Mouse (Mus musculus): ENCODE measurements around the gene Fam71f1. TPM values are rescaled to one million over a fixed set of nuclear protein-coding genes. Genes with fewer than 3 reads are reported as not detected.

The Fam71f1 gene
- not detected in 2 replicates for polyA plus RNA-seq (2014; fragmentation: Nextera tagmentation; extraction: Ambion mirVana)

GRCm38 (mm10) chr6:29318879-29319278, at the start of gene Fam71f1:
Gene Fam71f1 (plus strand): TSS chr6:29319140.
- no peaks in the 10 kb centered on the region for H3K4me1 ChIP-seq (ENCODE audit: control insufficient read depth, insufficient read depth, low read length)
- no peak for ATAC-seq (replicated peaks; ENCODE audit: insufficient number of reproducible peaks, low FRiP score, low TSS enrichment, low read depth)
- no peaks in the 10 kb centered on the region for H3K27me3 ChIP-seq (ENCODE audit: control insufficient read depth, insufficient read depth, low read length)
- no peak within 1 kb of the TSS for H3K9ac ChIP-seq (replicated peaks; ENCODE audit: low read length)
- no peaks in the 10 kb centered on the region for H3K9me3 ChIP-seq (replicated peaks; ENCODE audit: control insufficient read depth, low read length)
- no peak within 1 kb of the TSS for H3K4me2 ChIP-seq (ENCODE audit: low read depth, low read length)
- DNase-seq (ENCODE audit: low spot score) = no peak
- WGBS = 58% methylated on average over 5 of the region's 5 CpGs
- H3K27ac ChIP-seq (replicated peaks; ENCODE audit: low read depth, low read length) = no peak within 1 kb of the TSS
- no peak within 1 kb of the TSS for H3K4me3 ChIP-seq (ENCODE audit: low read depth, low read length)
- H3K36me3 ChIP-seq (replicated peaks; ENCODE audit: control insufficient read depth, insufficient read depth, low read depth, low read length) = no peaks in the 10 kb centered on the region

DNA sequence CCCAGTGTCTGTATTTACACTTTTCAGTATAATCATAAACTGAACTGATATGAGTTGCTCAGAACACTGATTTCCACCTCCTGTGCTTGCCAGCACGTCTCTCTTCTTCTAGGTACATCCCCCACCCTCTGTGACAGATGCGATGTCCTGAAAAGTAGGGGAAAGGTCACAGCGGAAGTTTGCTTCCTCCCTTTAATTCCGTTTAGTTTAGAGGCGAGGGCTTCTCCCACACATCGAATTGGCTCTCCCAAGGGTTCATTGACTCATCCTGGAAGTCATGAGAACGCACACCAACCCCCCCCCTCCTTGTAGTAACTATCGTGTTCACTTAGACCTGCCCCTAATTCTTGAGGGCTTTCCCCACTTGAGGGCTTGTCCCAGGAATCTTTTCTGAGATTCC, 48.0 kb upstream of the Fam71f1 start:
- Histone ChIP-seq H3K4me3 (ENCODE audit: low read depth, low read length) (no peak overlapping the region), H3K9ac (replicated peaks; ENCODE audit: low read length) (no peak overlapping the region), H3K4me1 (ENCODE audit: control insufficient read depth, insufficient read depth, low read length) (no peaks in the 10 kb centered on the region), H3K9me3 (replicated peaks; ENCODE audit: control insufficient read depth, low read length) (no peaks in the 10 kb centered on the region), H3K27ac (replicated peaks; ENCODE audit: low read depth, low read length) (no peak overlapping the region), H3K36me3 (replicated peaks; ENCODE audit: control insufficient read depth, insufficient read depth, low read depth, low read length) (peaks cover 4% of the 10 kb centered on the region), H3K4me2 (ENCODE audit: low read depth, low read length) (no peak overlapping the region), H3K27me3 (ENCODE audit: control insufficient read depth, insufficient read depth, low read length) (no peaks in the 10 kb centered on the region)
- no peak for ATAC-seq (replicated peaks; ENCODE audit: insufficient number of reproducible peaks, low FRiP score, low TSS enrichment, low read depth)
- 8% methylated on average over 8 of the region's 8 CpGs for WGBS
- no peak for DNase-seq (ENCODE audit: low spot score)

DNA sequence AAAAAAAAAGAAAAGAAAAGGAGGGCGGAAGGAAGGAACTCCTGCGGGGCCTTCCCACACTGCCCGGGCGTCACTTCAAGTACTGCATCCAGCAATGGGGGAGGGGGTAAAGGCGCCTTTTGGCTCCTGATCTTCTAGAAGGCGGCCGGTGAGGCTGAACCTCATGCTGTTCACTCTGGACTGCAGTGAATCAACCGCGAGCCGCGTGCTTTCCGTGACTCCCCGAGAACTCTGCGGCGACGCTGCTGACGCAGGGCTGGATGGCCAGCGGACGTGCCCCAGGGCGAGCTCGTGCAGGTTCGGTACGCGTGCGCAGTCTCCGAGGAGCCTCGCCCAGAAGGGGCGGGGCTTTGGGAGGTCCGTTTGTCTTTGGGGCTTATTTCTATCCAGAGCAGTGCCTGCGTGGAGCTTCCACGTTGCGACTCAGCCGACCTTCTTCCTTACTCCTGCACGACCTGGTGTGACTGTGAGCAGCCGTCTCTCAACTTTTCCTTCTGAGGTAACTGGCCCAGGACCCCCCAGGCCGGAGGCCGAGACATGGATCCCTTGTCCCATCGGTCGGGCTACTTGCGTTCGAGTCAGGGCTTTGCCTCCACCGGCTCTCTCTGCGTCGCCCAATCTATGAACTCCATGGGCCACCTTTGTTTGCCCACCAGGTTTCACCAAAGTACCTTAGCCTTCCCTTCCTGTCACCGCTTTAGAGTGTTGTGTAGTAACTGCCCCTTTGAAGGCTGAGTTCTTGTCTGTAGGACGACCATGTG, 46.4 kb upstream of the Fam71f1 start, which contains the start of gene Hilpda:
Gene Hilpda, plus strand, starts transcription at position 177 of the 761 bp plus-strand sequence.
- WGBS = under 1% methylated on average over 46 of the region's 46 CpGs

DNA sequence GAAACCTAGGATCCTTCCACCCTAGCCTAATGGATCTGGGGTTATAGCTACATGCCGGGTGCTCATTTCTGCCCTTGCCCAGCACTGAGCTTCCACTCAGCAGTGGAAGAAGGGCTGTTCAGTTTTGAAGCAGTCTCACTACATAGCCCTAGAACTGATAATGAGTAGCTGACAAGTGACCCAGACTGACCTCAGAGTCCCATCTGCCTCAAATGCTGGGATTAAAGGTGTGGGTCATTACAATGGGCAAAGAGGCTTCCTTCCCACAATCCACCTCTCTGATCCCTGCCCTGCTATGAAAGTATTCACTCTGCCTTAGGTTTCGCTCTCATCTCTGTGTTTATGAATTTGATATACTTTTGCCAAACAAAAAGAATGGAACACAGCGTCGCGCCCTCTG, 42.2 kb upstream of the Fam71f1 start:
- no peak overlapping the region for H3K4me2 ChIP-seq (ENCODE audit: low read depth, low read length)
- H3K27me3 ChIP-seq (ENCODE audit: control insufficient read depth, insufficient read depth, low read length) = no peaks in the 10 kb centered on the region
- H3K4me3 ChIP-seq (ENCODE audit: low read depth, low read length) = no peak overlapping the region
- no peak for DNase-seq (ENCODE audit: low spot score)
- H3K27ac ChIP-seq (replicated peaks; ENCODE audit: low read depth, low read length) = no peak overlapping the region
- WGBS = 92% methylated on average over 5 of the region's 5 CpGs
- no peaks in the 10 kb centered on the region for H3K9me3 ChIP-seq (replicated peaks; ENCODE audit: control insufficient read depth, low read length)
- no peak overlapping the region for H3K9ac ChIP-seq (replicated peaks; ENCODE audit: low read length)
- no peak for ATAC-seq (replicated peaks; ENCODE audit: insufficient number of reproducible peaks, low FRiP score, low TSS enrichment, low read depth)
- H3K4me1 ChIP-seq (ENCODE audit: control insufficient read depth, insufficient read depth, low read length) = no peaks in the 10 kb centered on the region
- peaks cover 4% of the 10 kb centered on the region for H3K36me3 ChIP-seq (replicated peaks; ENCODE audit: control insufficient read depth, insufficient read depth, low read depth, low read length)

More for the DNA sequence above, 46.4 kb upstream of the Fam71f1 start, which contains the start of gene Hilpda:
- peak within 1 kb of the TSS; percentile 75 for H3K9ac ChIP-seq (replicated peaks; ENCODE audit: low read length)
- peak within 1 kb of the TSS; percentile 70 for H3K4me2 ChIP-seq (ENCODE audit: low read depth, low read length)
- H3K27ac ChIP-seq (replicated peaks; ENCODE audit: low read depth, low read length) = peak within 1 kb of the TSS; percentile 56; the same call in 1 of the 2 replicates
- no peaks in the 10 kb centered on the region for H3K9me3 ChIP-seq (replicated peaks; ENCODE audit: control insufficient read depth, low read length)
- ATAC-seq (replicated peaks; ENCODE audit: insufficient number of reproducible peaks, low FRiP score, low TSS enrichment, low read depth) = peak; percentile 98
- H3K4me1 ChIP-seq (ENCODE audit: control insufficient read depth, insufficient read depth, low read length) = no peaks in the 10 kb centered on the region
- no peaks in the 10 kb centered on the region for H3K27me3 ChIP-seq (ENCODE audit: control insufficient read depth, insufficient read depth, low read length)
- peak; percentile 96 for DNase-seq (ENCODE audit: low spot score)
- peak within 1 kb of the TSS; percentile 71 for H3K4me3 ChIP-seq (ENCODE audit: low read depth, low read length)
- peaks cover 4% of the 10 kb centered on the region for H3K36me3 ChIP-seq (replicated peaks; ENCODE audit: control insufficient read depth, insufficient read depth, low read depth, low read length)

DNA sequence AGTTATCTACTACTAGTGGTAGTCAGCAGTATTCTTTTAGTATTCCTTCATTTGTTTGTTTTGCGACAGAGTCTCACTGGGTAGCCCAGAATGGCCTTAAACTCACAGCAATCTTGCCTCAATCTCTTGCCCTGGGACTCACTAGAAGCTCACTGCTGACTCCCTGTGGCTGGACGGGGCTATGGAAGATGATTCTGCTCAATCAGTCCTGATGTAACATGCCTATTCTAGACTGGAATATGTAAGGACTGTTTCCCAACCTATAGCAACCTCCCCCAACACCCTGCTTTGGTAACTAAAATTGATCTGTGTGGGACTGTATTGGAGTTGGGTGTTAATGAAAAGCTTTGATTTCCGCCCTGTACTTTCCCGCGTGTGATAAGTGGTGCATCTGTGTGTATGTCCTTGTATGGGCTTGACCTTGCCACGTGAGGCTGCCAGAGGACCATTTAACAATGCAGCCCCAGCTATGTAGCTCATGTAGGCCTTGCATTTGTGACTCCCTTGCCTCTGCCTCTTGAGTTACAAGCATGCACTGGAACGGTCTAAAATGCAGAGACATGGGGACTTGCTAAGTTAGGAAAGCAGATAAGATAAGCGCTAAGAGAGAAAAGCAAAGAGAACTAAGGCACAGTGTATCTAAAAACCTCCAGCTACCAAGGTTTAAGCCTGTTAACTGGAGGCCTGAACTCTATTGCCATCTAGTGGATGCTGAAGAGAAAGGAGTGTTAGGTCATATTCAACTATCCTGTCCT, 40.2 kb upstream of the Fam71f1 start:
- WGBS = 30% methylated on average over 8 of the region's 8 CpGs
- DNase-seq (ENCODE audit: low spot score) (peak; percentile 81), ATAC-seq (replicated peaks; ENCODE audit: insufficient number of reproducible peaks, low FRiP score, low TSS enrichment, low read depth) (peak; percentile 55)

DNA sequence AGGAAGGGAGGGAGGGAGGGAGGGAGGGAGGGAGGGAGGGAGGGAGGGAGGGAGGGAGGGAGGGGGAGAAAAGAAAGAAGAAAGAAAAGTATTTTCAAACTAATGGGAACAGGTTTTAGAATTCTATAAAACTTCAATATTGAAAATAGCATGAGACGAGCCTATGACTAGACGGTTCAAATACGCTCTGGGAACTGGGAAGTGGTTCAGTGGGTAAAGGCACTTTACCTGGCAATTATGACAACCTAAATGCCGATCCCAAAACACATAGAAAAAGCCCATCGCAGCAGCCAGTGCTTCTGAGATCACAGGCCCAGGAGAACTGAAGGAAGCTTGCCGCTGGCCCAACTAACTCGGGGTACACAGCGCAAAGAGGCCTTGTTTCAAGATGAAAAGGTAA, 39.6 kb upstream of the Fam71f1 start, which contains the start of gene Fam71f2:
Gene Fam71f2, plus strand, starts transcription at position 301 of the 400 bp plus-strand sequence.
- no peak for DNase-seq (ENCODE audit: low spot score)
- WGBS = 88% methylated on average over 8 of the region's 8 CpGs
- Histone ChIP-seq H3K27ac (replicated peaks; ENCODE audit: low read depth, low read length) (no peak within 1 kb of the TSS), H3K27me3 (ENCODE audit: control insufficient read depth, insufficient read depth, low read length) (no peaks in the 10 kb centered on the region), H3K9ac (replicated peaks; ENCODE audit: low read length) (no peak within 1 kb of the TSS), H3K4me1 (ENCODE audit: control insufficient read depth, insufficient read depth, low read length) (no peaks in the 10 kb centered on the region), H3K36me3 (replicated peaks; ENCODE audit: control insufficient read depth, insufficient read depth, low read depth, low read length) (peaks cover 4% of the 10 kb centered on the region), H3K4me3 (ENCODE audit: low read depth, low read length) (no peak within 1 kb of the TSS), H3K9me3 (replicated peaks; ENCODE audit: control insufficient read depth, low read length) (no peaks in the 10 kb centered on the region), H3K4me2 (ENCODE audit: low read depth, low read length) (no peak within 1 kb of the TSS)
- no peak for ATAC-seq (replicated peaks; ENCODE audit: insufficient number of reproducible peaks, low FRiP score, low TSS enrichment, low read depth)

More for the DNA sequence above, 40.2 kb upstream of the Fam71f1 start:
- Histone ChIP-seq H3K4me1 (ENCODE audit: control insufficient read depth, insufficient read depth, low read length) (no peaks in the 10 kb centered on the region), H3K9me3 (replicated peaks; ENCODE audit: control insufficient read depth, low read length) (no peaks in the 10 kb centered on the region), H3K27me3 (ENCODE audit: control insufficient read depth, insufficient read depth, low read length) (no peaks in the 10 kb centered on the region), H3K4me3 (ENCODE audit: low read depth, low read length) (no peak overlapping the region), H3K27ac (replicated peaks; ENCODE audit: low read depth, low read length) (no peak overlapping the region), H3K4me2 (ENCODE audit: low read depth, low read length) (no peak overlapping the region), H3K36me3 (replicated peaks; ENCODE audit: control insufficient read depth, insufficient read depth, low read depth, low read length) (peaks cover 4% of the 10 kb centered on the region), H3K9ac (replicated peaks; ENCODE audit: low read length) (no peak overlapping the region)

GRCm38 (mm10) chr6:29280671-29281070, 38.3 kb upstream of the Fam71f1 start:
- WGBS = 28% methylated on average over 7 of the region's 7 CpGs
- H3K4me3 ChIP-seq (ENCODE audit: low read depth, low read length) = no peak overlapping the region
- no peak overlapping the region for H3K27ac ChIP-seq (replicated peaks; ENCODE audit: low read depth, low read length)
- DNase-seq (ENCODE audit: low spot score) = no peak
- no peak for ATAC-seq (replicated peaks; ENCODE audit: insufficient number of reproducible peaks, low FRiP score, low TSS enrichment, low read depth)
- H3K27me3 ChIP-seq (ENCODE audit: control insufficient read depth, insufficient read depth, low read length) = no peaks in the 10 kb centered on the region
- H3K9ac ChIP-seq (replicated peaks; ENCODE audit: low read length) = no peak overlapping the region
- no peaks in the 10 kb centered on the region for H3K4me1 ChIP-seq (ENCODE audit: control insufficient read depth, insufficient read depth, low read length)
- H3K36me3 ChIP-seq (replicated peaks; ENCODE audit: control insufficient read depth, insufficient read depth, low read depth, low read length) = no peaks in the 10 kb centered on the region
- H3K9me3 ChIP-seq (replicated peaks; ENCODE audit: control insufficient read depth, low read length) = no peaks in the 10 kb centered on the region
- H3K4me2 ChIP-seq (ENCODE audit: low read depth, low read length) = no peak overlapping the region

DNA sequence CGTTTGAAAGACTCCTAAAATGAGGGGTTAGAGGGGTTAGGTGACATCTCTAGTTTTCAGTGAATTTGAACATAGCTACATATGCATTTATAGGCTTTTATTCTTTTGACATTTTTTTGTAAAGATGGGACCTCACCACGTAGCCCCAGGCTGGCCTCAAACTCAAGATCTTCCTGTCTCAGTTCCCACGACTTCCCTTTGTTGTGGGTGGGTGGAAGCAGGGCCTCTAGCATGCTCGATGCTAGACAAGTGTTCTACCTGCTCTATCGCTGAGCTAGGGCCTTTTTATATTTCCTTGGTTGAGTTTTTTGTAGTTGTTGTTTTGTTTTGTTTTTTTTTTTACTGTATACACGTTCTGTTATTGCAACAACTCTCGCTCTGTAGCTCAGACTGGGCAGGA, 32.1 kb upstream of the Fam71f1 start:
- Histone ChIP-seq H3K9ac (replicated peaks; ENCODE audit: low read length) (no peak overlapping the region), H3K4me1 (ENCODE audit: control insufficient read depth, insufficient read depth, low read length) (no peaks in the 10 kb centered on the region), H3K36me3 (replicated peaks; ENCODE audit: control insufficient read depth, insufficient read depth, low read depth, low read length) (no peaks in the 10 kb centered on the region), H3K27me3 (ENCODE audit: control insufficient read depth, insufficient read depth, low read length) (no peaks in the 10 kb centered on the region), H3K9me3 (replicated peaks; ENCODE audit: control insufficient read depth, low read length) (no peaks in the 10 kb centered on the region), H3K4me3 (ENCODE audit: low read depth, low read length) (no peak overlapping the region), H3K4me2 (ENCODE audit: low read depth, low read length) (no peak overlapping the region), H3K27ac (replicated peaks; ENCODE audit: low read depth, low read length) (no peak overlapping the region)
- ATAC-seq (replicated peaks; ENCODE audit: insufficient number of reproducible peaks, low FRiP score, low TSS enrichment, low read depth) = no peak
- 66% methylated on average over 7 of the region's 7 CpGs for WGBS
- no peak for DNase-seq (ENCODE audit: low spot score)

Data from embryonic facial prominence, embryonic 11.5 days (tissue).